Mouse (Mus musculus) megakaryocyte, adult 5-6 weeks (primary cell): ENCODE results near the gene Slc40a1. TPM values are rescaled to one million over a fixed set of nuclear protein-coding genes. Genes with fewer than 3 reads are reported as not detected.

ENCODE experiments used
- ATAC-seq: 2 replicates; pipeline ENCODE4 v1.8.0; 2016; ENCODE audit warnings: mild to moderate bottlenecking, inconsistent platforms; ENCODE audit not compliant: poor library complexity, severe bottlenecking
- total RNA-seq, 2 experiments: library from RNA; stranded (forward) in 1 of 2; stranded (reverse) in 1 of 2; fragments of 153-499, 151-499 nt in 1 of 2; fragments of 221-1000, 200-1000 nt in 1 of 2; gene quantifications; 2 replicates each; pipeline versions ENCODE4 v1.2.3 to v1.2.4; 2015 to 2017

Slc40a1 gene
- total RNA-seq, 2 experiments from 2014 or later, result 18.0 to 24.7 TPM

DNA sequence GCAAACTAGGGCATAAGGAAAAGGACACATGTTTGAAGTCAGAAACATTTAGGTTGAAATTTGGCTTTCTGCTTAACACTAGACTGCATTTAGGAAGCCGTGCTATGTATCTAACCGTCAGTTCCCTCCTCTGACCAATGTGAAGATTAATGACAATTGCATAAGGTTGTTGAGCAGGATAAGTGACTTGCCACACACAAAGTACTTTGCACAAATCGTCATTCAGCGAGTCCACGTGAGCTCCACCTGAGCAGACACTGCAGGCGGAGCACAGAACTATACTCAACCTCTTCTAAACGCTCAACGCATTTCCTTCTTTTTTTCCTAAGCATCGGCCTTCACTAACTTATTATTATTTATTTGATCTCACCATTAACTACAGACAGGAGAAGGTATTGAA is 39.5 kb downstream of the Slc40a1 start:
- ATAC-seq, result no peak

DNA sequence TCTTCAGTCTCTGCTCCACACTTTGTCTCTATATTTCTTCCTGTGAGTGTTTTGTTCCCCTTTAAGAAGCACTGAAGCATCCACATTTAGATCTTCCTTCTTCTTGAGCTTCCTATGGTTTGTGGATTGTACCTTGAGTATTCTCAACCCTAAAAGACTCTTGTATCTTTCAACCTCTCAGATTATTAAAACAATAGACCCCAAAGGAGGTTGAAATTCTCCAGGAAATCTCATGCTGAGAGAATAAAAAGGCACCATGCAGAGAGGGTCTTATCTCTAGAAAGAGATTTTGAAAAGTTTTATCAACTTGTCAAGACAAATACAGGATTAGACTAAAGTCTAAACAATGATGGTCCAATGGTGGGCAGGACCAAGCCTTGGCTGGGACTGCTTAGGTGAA is 42.9 kb downstream of the Slc40a1 start:
- ATAC-seq, result no peak

DNA sequence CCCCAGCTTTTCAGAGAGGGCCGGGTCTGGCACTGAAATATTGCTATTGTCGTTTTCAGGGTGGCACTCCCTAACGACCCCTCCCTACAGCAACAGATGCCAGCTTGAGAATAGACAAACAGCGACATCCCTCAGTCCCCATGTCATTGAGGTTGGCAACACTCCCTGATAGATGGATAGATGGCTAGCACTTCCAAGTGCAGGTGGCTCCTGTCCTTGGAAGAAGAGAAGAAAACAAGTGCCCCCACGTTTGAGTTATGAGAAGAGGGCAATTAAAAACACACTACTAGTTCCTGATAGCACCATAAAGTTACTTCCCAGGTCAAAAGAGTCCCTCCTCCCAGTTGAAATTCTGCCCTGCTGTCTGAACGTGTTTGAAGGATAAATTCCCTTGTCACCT is 44.2 kb downstream of the Slc40a1 start:
- no peak for ATAC-seq

DNA sequence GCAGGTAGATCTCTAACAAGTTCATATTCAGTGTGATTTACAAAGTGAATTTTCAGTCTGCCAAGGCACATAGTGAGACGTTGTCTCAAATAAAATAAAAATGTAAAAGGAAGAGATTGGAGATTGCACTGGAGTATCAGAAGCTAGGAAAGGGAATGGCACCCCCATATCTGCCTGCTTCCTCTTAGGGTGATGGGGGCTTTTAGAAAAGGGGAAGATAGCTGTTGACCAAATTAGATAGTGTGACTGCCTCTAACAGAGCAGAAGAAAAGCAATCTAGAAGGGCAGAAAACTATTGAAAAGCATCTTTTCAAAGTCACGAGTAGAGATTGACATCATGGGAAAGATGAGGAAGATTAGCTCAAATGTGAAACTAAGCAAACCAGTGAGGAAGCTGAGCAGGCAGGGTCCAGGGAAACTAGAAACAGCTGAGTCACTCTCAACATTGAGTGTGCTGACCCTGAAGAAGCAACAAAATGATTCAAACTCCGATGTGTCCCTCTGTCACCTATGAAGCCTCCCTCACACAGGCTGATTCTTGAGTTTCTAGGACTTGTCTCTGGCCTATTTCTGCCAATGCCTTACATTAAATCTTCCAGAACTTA is 45.0 kb downstream of the Slc40a1 start:
- peak; percentile 70 for ATAC-seq

DNA sequence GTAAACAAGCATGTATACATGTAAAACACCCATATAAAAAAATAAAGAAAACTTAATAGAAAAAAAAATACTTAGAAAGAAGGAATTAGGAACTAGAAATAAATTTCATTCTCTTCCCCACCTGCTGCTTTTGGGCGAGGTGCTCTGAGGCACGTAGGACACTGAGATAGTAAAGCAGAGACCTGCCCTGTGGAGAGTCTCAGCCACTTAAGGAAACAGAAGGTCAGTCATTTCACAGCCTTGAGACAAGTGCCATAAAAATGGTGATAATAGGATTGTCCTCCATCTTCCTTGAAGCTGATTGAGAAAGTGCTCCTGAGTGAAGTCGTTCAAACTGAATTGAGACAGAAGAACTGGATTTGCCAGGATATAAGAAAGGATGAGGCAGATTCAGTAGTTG is 48.9 kb downstream of the Slc40a1 start:
- no peak for ATAC-seq

DNA sequence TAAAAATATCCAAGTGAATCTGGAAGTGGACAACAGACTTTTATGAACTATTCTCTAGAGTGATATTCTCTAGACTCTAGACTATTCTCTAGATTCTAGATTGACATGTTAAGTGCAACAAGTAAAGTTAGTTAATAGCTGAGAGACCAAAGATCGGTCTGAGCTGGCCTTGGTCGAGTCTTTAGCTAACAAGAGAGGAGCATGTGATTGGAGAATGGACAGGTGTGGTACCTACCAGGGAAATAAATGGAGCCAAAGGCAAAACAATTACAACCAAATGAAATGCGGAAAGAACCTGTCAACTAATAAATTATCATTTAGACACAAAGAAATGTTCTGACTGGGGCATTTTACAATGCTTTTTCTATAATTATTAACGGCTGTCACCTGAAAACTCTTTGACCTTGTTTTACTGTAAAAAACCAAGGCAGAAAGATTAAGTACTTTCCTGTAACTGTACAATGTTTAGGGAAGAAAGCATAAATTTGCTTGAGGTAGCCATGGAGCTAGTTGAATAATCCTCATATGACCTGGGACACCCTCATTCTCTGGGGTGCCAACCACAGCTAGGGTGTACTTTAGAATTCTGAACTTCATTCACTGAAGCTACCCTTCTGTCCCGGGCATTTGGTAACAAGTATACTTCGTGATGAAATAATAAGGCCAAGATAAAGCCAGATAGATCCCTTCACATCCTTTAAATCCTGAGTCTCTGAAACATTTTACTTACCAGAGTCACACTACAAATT is 49.7 kb downstream of the Slc40a1 start:
- ATAC-seq, result no peak

DNA sequence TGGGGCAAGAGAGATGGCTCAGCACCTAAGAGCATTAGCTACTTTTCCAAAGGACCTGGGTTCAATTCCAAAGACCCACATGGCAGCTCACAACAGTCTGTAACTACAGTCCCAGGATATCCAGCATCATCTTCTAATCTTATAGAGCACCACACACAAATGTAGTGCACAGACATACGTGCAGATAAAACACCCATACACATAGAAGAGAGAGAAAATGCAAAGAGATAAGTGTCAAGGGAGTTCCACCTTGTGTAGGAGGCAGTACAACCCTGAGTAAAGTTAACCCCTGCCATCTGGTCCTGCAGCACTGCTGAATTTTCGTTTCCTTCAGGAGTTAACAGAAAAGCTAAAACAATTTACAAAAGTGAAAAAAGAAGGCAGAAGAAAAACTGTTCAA is 50.7 kb downstream of the Slc40a1 start:
- no peak for ATAC-seq

DNA sequence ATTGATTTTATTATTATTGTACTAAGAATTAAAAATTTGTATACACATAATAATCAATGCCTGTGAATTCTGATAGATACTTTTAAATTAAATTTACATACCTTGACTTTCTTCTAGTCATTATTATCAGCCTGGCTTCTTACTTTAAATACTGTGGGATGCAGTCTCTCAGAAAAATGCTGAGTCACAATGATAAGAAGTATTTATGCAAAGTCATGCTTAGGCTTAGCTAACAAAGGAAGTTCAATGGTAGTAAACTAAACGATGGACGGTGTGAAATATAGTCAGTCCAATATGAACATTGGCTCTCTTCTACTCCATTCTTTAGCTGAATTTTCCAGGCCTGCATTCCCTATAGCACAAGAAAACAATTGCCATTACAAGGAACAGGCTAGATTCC is 53.1 kb downstream of the Slc40a1 start:
- peak; percentile 44 for ATAC-seq

DNA sequence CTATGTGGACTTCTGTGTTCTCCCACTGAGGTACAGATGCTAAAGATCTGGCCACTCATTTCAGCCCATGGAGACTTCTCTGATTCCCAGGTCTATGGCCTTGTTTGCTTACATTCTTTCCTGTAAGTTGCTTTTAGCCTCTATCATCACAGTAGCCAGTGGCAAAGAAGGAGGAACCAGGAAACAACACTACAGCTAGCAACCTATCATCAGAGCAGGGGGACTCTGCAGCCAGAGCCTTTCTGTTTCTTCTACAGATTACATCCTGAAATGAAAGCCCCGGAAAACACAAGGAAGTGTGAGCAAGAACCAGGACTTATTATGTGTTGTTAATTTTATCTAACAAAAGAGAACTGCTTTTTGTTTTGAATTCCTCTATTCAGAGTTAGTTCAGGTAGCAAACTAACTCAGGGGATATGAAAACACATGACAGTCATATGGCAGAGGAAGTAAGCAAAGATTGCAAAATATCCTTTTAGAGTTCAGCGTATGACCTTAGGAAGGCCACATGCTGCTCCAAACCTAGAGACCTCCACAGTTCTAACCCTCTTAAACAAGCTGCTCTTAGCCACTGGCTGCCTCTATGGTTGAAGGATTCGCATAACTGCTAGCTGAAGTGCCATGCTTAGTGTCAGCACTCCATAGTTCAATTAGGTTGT is 57.7 kb downstream of the Slc40a1 start:
- peak; percentile 88 for ATAC-seq

DNA sequence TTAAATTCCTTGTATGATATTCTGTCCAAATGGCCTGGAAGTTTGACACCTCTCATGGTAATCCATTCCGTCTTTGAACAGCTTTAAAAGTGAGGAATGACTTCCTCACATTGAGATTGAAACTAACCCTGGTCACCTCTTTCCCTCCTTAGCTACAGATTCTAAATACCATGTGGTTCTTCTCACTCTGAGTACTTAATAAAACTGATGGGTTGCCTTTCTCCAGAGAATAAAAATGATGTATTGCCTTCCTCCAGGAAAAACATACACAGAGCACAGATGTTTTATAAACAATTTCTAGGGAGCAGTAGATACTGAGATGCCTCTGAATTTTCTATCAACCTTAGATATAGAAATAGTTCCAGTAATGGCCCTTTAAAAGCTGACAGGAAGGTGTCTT is 58.3 kb downstream of the Slc40a1 start:
- no peak for ATAC-seq

DNA sequence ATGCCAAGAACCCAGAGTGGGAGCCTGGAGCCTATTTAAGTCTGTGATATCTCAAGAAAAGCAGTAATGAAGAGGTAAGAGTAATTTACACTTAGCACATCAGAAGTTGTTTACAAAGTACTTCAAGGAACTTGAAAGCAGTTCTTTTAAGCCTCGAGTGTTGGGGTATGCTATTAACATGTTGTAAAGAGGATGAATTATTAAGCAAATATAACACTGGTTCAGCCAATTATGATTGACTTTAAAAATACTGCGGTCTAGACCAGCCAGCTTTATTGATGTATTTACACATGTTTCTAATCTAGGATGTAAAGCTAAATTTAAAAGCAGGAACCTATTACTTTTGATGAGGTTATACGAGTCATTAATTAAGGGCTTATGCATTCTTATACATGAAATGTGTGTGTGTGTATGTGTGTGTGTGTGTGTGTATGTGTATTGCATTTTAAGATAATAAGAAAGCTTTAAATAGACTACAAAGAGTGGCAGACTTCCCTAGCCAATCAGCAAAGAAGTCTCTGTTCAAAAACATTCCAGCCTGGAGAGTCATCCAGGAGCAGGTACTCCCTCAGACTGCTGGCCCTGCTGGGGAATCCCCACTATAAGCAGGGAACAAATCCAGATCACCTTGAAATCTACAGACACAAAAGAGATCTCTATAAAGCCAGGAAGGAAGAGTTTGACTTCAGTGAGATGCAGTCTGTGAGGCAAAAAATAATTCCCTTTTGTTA is 59.9 kb downstream of the Slc40a1 start:
- ATAC-seq, result no peak

DNA sequence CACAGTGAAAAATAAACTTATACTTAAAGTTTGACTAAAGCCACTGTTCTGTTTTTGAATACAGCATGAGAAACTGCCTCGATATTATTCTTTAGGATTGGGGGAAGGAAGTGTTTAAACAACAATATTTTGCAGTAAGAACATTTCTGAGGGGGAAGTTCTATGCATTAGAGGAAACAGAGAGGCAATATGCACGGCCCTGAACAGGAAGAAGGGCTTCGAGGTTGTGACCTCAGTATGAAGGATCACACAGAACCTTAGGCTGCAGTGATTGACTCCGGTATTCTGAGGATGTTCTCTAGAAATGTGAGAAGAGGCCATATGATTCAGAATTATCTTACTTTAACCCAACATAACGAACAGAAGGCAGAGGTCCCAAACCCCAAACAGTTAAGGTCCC is 60.6 kb downstream of the Slc40a1 start:
- peak; percentile 60 for ATAC-seq

DNA sequence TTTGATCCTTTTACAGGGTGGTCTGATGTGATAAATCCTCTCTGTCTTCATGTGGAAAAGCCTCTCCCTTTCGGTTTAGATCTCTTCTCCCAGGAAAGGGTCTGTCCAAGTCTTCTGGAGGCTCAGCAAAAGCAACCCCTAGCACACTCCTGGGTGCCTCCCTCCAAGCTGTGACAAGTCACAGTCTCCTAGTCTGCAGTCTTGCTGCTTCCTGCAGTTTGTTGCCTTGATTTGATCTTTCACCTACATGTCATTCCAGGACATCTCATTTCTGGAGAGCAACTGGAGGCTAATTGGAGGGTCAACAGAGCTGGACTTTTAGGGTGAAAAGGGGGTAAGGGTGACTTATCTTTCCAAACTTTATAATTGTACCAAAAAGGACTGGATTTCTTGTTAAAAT is 61.0 kb downstream of the Slc40a1 start:
- no peak for ATAC-seq

DNA sequence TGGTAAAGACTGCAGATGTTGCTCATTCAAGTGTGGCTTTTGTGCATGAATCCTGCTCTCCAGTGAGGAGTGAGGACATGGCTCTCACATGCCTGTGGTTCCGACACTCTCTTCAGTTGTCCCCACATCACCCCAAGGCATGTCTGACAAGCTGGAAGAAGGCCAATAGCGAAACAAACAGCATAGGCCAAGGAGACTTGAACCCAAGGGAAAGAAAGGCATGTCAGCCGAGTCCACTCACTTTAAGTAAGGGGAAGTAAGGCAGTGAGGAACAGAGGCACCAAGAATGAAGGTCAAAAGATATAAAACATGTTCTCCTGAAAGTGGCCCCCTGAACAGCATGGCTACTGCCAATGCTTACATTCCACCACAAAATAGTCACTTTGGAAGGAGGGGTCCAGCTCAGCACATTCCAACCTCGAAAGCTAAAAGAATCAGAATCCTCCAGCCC is 61.7 kb downstream of the Slc40a1 start:
- ATAC-seq, result no peak

DNA sequence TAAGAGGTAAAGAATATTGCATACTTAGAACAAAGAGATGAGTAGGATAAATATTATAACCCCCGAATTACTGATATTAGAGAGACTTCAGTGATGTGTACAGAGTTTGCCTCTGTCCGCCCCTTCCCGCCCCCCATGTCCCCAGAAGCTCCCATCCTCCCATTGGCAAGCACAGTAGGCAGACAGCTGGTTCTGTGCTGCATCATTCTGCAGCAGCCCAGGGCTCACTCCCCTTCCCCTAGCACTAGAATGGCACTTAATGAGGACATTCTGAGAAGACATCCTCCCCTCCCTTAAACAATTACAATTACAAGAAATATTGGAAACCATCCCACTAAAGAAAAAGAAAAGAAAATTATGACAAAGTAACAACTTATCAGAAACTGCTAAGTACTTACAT is 62.7 kb downstream of the Slc40a1 start:
- no peak for ATAC-seq

DNA sequence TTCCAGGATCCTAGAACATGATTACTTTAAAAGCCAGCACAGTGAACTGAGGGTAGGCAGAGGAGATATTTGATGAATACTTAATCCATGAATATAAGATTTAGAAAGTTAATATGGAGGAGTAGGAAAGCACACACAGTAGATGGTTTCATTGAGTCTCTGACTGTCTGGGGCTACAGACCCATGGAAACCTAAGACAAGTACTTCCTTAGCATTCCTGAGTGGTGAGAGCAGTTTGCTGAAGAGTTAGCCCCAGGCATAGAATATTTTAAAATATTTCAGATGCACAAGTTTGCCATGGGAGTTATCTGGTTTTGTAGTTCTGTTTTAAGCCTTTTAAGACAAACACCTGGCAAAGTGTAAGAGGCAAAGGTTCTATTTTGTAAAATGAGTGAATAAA is 65.2 kb downstream of the Slc40a1 start:
- no peak for ATAC-seq

DNA sequence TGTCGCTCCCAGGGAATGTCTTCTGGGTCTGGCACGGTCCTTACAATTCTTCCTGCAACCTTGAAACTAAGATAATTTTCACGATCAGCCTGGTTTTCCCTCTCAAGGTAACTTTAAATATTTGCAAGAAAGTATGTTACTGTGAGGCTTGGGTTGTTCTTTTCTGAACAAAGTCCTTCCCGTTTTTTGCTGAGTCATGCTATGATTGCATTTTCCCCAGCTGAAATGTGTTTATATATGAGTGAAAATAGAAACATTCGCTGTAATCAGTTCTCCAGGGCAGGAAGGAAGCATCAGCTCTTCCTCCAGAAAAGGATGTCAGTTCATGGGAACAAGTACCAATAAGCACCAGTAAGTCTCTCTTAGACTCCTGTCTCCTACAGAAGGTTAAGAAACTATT is 66.0 kb downstream of the Slc40a1 start:
- no peak for ATAC-seq
